Mouse (Mus musculus): ENCODE data around the gene Usp29.
"Not testable (repeated sequence)": the region's sequence is repeated elsewhere in the genome, so short reads cannot be mapped to it uniquely, and the experiment has no call there.

Usp29 gene

DNA sequence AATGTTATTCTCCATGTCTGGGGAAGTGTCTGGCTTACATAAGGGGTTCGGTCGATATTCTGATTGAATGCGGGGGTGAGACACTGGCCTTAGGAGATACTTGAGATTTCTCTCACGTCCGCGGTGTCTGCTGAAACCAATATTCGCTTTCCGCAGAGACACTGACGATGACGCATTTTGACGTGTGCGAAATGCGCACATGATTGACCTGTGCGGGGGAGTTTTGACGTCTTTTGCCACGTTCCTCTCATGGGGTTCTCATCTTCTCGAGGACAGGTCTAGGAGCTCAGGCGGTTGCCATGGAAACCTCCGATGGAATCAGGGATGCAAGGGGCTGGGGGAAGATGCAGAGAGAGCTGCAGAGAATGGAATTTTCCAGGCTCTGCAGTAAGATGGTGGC lies 144.1 kb downstream of the Usp29 start:
- no peak for DNase-seq (ENCODE audit: low spot score in 2 of 2)

DNA sequence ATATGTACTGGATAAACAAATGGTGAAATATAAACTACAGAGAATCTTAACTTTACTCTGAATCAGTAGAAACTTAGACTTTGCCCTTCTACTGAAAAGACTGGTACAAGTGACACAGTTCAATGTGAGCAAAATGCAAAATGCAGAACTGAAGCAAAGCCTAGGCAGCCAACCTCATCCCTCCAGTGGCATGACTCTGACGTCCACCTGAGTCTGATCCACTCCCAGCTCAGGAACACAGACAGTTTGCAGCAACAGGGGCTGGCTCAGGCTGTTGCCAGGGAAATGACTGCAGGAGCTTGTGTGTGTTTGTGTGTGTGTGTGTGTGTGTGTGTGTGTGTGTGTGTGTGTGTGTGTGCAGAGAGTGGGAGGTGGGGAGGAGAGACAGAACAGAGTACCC lies 147.8 kb downstream of the Usp29 start:
- DNase-seq (ENCODE audit: low spot score in 2 of 2), result no peak

DNA sequence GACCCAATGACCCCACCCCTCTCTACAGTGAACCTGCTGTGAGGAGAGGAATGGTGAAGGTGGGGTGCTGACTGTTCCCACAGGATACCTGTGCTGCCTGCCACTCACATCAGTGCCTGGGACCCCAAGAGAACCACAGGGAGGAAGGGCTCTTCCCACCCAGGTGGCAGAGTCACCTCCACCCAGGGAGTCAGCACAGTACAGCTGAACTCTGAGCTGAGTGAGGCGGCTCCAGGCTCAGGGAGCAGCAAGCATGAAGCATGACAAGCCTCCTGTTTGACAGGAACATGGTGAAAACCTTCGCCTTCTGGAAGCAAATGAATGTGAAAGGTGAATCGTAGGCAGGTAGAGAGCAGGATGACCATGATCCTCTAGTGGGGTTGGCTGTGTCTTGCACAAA lies 148.5 kb downstream of the Usp29 start:
- not testable (repeated sequence) for DNase-seq (ENCODE audit: low spot score in 2 of 2)

DNA sequence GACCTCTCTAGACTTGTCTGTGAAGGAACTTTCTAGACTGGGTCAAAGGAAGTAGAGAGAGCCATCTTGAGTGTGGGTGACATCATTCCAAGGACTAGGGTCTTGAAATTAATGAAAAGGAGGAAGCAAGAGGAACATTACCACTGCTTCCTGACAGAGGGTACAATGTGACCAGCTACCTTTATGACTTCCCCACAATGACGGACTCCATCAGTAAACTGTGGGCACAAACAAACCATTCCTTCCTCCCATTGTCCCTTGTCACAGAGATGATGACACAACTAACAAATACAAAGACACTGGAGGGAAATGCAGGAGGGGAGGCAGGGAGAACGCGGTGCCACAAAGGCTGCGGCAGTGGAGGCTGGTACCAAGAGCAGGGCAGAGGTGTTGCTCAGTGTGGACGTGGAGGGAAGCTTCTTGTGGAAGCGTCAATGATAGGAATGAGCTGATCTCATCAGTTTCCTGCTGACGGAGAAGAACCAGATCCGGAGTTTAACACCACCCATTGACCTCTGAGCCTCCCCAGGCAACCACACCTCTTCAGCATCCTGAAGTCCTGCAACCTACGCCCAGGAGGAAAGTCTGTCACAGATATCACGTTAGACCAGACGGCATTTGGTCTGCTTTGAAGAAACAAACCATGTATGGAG lies 149.3 kb downstream of the Usp29 start:
- DNase-seq (ENCODE audit: low spot score in 2 of 2), result no peak

DNA sequence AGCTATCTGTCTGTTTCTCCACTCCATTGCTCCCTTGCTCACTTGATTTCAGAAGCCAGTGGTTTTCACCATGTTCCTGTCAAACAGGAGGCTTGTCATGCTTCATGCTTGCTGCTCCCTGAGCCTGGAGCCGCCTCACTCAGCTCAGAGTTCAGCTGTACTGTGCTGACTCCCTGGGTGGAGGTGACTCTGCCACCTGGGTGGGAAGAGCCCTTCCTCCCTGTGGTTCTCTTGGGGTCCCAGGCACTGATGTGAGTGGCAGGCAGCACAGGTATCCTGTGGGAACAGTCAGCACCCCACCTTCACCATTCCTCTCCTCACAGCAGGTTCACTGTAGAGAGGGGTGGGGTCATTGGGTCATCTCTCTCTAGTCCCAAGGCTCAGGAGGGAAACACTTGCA lies 150.5 kb downstream of the Usp29 start:
- not testable (repeated sequence) for DNase-seq (ENCODE audit: low spot score in 2 of 2)

DNA sequence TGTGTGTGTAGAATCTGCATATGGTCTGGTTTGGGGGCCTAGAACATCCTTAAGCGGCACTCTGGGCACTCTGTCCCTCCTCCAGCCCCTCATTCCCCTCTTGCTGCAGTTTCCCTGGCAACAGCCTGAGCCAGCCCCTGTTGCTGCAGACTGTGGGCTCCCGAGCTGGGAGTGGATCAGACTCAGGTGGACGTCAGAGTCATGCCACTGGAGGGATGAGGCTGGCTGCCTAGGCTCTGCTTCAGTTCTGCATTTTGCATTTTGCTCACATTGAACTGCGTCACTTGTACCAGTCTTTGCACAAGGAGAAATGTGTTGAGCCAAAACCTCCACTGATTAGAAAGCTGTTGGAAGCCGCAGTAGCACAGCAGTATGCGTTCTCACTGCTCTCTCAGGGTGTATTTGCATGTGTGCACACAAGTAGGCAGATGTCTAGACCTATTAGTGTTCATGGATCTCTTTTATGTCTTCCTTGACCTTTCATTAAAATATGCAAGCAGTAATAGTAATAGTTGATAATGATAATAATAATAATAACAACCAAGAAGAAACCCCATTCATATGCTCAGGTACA lies 151.2 kb downstream of the Usp29 start:
- DNase-seq (ENCODE audit: low spot score in 2 of 2), result no peak

DNA sequence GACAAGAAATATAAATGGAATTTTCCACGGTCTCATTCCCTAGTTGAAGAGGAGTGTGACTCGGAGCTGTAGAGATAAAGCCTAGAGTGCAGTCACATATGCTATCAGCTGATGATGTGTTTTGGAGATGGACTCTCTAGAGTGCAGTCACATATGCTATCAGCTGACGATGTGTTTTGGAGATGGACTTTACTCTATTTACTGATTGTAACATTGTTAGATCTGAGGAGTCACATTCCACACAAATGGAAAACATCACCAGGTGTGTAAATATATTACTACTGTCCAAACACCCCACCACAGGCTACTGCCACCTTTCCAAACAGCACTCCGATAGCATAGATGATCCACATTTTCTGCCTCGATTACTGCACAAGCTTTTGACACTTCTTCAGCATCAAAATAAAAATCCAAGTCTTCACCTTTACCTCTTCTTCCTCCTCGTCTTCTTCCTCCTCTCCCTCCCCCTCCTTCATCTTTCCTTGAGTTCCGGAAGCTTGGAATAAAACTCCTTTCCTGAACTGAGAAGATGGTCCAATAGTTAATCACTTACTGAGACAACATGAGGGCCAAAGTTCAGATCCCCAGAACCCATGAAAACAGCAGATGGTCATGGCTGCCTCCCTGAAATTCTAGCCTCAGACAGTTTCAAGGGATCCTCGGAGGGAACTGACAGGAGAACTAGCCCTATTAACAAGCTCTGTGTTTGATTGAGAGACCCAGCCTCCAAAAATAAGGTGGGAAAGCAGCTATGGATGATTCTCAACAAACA lies 153.2 kb downstream of the Usp29 start:
- DNase-seq (ENCODE audit: low spot score in 2 of 2), result no peak

DNA sequence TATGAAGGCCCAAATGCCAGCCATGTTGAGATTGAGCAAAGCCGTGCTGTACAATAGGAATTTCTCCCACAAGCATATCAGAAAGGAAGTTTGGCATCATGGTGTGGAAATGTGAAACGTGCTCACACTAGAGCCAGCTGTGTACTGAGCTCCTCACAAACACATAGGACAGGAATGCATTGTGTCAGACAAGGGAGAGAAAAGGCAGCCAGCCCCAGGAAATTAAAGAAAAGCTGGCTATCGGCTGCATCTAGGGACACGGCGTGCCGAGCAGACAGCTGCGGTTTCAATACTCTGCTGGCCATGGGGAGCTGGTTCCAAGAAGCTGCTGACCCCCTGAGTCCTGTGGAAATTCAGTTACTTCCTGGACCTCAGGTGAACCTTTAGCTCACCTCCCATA lies 155.0 kb downstream of the Usp29 start:
- no peak for DNase-seq (ENCODE audit: low spot score in 2 of 2)

DNA sequence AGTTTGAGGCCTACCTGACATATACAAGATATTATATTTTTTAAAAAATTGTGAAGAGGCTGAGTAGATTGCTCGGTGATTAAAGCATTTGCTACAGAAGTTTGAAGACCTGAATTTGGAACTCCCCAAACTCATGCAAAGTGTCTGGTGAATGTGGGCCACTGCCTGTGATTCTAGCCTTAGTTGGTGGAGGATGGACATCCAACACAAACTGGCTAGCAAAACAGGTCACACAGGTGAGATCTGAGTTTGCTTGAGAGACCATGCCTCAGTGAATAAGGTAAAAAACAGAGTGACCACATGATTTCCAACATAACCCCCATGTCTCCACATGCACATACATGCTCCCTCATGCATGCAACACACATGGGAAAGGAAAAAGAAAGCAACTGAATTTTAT lies 156.5 kb downstream of the Usp29 start:
- no peak for DNase-seq (ENCODE audit: low spot score in 2 of 2)

DNA sequence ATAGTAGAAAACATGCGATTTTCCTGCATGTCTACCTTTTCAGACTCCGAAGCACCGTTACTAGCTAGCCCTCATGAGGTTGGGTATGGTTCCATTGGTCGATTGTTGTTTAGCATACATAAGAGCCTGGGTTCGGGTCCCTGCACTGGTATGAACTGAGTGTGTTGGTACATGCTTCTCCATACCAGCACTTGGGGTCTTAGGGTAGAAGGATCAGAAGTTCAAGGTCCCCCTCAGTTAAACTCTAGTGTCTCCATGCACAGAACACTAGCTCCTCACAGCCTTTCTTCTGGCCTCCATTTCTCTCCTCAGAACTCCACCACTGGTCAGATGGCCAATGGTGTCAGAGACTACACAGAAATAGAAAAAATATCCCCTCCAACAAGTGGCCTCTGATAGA lies 159.5 kb downstream of the Usp29 start:
- no peak for DNase-seq (ENCODE audit: low spot score in 2 of 2)

DNA sequence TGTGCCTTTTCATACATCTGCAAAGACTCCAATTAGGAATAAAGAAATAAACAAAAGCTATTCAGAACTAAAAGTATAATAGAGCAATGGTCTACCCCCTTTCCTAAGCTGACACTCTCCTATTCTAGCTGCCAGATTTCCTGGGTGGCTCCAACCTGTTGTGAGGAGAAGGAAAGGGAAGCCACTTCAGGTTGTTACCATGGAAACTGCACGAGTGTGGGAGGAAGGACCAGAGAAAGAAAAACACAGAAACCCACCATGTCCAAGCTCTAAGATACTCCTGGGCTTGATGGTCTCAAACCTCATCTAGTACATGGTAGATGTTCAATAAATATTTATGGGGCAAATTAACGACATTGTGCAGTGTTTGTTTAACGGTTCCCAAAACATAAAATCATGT lies 160.8 kb downstream of the Usp29 start:
- DNase-seq (ENCODE audit: low spot score in 2 of 2), result no peak

DNA sequence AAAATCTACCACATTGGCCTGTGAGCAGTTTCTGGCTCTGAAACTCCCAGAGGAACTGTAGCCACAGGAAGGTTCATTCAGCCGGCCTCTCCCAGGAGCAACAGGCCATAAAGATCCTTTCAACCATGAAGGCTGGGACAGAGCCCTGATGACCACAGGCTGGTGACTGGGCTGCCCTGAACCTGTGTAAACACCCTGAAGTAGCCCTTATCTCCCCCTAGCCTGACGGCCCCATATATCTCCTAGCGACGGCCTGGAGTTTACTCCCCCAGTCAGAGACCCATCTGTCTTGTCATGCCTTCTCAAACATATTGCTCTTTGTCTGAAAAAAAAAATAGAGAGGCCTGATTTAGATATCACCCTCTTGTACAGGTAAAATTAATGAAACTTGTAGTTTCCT lies 166.6 kb downstream of the Usp29 start:
- not testable (repeated sequence) for DNase-seq (ENCODE audit: low spot score in 2 of 2)

DNA sequence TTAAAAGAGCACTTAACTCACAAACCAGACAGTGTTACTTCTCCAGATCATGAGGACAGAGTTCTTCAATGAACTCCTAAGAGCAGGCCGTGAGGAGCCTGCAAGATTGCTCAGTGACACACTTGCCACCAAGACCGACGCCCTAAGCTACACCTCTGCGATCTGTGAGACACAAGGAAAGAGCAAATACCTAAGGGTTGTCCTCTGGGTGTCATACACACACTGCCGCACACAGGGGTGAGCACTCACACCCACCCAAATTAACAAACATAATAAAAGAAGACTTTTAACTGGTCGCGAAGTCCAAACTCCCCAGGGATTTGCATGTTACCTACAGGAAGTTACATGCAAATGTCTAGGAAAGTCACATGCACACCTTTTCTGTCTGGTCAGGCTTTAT lies 170.3 kb downstream of the Usp29 start:
- DNase-seq (ENCODE audit: low spot score in 2 of 2), result no peak

DNA sequence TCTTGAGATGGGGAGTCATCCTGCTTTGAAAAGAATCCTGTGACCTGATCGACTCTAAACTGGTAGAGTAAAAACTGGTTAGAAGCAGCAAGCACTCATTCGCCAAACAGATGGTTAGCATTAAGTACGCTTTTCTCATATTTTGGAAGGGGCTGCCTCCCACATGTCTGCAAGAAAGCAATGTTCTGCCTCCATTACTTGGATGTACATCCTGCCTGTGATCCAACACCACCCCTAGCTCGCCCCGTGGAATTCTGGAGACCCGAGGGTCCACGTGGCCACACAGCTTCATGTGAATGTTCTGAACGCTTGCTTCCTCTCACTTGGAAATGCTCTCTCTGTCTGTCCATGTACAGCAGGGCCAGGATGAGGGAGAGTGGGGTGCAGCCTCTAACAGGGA lies 173.1 kb downstream of the Usp29 start:
- DNase-seq (ENCODE audit: low spot score in 2 of 2), result no peak

DNA sequence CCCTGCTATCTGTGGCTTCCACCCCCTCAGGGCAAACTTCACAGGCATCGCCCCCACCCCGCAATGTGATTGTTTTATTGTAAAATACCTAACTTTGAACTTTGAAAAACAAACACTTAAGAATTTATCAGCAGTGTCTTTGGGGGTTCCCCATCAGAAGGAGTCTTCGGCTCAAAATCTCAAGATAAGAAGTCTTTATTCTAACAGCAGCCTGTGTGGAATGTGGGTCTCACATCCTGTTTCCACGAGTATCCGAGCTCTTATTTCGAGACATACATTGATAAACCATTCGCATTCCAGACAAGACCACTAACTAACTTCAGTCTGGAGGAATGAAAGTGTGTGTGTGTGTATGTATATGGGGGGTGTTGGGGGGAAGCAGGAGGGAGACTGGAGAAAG lies 180.1 kb downstream of the Usp29 start:
- no peak for DNase-seq (ENCODE audit: low spot score in 2 of 2)

DNA sequence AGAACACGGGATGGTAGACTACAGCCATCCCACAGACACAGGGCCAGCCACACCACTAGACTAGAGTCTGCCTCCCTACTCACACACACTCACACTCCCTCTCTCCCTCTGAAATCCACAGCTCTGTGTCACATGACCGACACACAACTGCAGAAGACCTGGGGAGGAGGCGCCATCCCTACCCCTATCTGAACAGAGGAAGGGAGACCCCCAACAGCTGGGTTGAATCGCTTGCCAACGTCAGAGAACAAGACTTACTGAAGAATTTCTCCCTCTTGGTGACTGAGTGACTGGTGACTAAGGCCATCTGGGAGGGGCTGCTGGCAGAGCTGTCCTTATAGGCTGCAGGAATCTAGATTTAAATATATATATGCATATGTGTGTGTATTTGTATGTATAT lies 181.4 kb downstream of the Usp29 start:
- DNase-seq (ENCODE audit: low spot score in 2 of 2), result no peak

DNA sequence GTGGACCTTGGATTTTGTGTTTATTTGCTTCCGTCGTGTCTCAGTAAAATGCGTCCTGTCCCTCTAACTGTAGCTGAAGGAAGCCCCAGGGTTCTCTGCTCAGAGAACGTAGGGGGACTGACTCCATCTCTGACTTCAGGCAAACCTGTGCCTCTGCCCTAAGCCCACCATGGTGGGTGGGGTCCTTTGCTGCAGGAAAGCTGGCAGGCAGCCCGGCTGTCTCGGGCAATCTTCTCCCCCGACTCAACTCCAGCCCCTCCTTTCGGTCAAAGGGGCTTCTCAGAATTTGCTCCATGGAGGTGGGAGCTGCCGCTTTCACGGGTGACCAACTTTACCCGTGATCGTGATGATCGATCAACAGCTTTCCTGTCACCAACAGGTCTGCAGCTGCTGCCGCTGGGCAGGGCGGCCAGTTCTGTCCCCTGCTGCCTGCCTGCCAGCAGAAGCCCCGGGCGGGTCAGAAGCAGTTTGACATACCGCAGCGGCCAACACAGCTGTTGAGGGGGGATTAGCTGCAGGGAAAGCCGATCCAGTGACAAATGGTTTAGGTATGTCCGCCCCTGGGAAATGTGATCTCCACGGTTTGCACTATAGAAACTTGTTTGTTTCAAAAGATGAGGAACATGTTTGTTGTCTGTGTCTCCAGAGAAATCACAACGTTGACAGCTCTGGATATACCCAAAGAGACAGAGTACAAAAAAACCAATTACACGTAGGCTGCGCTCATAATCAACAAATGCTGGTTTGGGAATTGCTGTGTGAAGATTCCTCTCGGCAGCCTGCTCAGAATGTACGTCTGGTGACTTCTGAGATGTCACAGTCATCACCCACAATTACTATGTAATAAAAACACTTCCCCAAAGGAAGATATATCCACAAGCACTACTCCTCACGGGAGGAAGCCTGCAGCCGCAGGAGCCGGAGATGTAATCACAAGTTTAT lies 183.3 kb downstream of the Usp29 start:
- DNase-seq (ENCODE audit: low spot score in 2 of 2), result peak; percentile 6 to 11

DNA sequence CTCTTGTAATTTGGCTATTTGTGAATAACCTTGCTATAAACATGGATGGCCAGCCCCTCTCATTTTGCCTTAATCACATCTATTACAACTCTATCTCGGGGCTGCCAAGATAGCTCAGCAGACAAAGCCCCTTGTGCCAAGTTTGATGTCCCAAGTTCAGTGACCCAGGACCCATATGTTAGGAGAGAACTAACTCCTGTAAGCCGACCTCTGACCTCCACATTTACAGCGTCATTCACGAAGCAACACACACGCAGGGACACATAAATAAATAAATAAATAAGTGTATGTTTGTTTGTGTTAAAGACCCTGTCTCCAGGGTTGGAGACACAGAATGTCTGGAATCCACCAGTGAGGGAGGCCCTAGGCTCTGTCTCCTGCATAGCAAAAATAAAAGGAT lies 186.7 kb downstream of the Usp29 start:
- DNase-seq (ENCODE audit: low spot score in 2 of 2), result no peak

DNA sequence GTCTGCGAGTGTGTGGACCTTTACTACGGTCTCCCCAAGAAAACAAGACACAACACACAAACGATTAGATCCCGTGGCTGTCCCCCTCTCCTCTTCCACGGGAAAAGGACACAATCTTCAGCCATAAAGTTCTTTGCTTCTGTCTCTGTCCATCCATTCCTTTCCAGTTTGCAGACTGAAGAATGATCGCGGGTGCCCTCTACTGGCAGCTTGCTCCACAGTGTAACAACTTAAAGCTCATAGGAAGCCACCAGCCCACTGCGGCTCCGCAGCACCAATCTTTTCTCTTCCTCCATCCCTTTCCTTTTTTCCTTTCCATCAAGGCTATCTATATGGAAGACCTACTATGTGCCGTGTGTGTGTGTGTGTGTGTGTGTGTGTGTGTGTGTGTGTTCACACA lies 187.9 kb downstream of the Usp29 start:
- DNase-seq (ENCODE audit: low spot score in 2 of 2), result peak; percentile 71 to 79

DNA sequence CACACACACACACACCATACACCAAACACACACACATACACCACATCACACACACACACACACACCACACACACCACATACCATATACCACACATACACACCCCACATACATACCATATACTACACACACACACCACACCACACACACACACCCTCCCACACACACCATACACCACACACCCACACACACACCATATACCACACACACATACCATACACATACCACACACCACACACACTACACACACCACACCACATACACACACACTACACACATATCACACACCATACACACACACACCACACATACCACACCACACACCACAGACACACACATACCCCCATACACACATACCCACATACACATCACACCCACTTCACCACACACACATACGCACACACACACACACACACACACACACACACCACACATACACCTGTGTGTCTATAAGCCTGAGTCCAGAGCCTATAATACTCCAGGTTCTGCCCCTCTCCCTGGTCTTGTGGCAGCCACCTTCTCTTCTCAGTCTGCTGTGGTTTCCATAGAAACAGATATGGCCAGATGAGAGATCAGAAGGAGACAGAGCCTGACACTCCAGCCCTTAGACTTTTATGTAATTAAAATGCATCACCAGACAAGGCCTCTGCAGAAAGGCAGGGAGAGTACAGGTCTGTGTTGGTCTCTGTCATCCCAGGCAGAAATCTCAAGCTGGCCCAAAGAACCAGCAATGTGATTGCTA lies 188.9 kb downstream of the Usp29 start:
- no peak for DNase-seq (ENCODE audit: low spot score in 2 of 2)

DNA sequence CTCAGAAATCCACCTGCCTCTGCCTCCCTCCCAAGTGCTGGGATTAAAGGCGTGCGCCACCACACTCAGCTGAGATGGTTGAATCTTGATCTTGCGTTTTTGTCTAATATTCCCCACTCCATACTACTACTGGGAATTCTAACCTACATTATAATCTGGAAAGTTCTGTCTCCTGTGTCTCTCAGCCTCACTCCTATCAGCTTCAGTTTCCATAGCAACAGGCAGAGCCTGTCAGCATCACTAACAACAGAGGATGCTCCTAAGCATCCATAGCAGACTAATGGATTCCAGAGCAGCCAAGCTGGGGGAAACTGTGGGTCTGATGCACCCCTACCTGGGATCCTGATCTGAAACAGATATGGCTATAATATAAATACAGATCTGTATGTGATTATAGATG lies 193.1 kb downstream of the Usp29 start:
- DNase-seq (ENCODE audit: low spot score in 2 of 2), result no peak
